Mouse (Mus musculus): ENCODE measurements around the gene Bckdhb. TPM values are rescaled to one million over a fixed set of nuclear protein-coding genes. Genes with fewer than 3 reads are reported as not detected.

Bckdhb gene
- total RNA-seq, 1 experiment = 30.7 TPM

DNA sequence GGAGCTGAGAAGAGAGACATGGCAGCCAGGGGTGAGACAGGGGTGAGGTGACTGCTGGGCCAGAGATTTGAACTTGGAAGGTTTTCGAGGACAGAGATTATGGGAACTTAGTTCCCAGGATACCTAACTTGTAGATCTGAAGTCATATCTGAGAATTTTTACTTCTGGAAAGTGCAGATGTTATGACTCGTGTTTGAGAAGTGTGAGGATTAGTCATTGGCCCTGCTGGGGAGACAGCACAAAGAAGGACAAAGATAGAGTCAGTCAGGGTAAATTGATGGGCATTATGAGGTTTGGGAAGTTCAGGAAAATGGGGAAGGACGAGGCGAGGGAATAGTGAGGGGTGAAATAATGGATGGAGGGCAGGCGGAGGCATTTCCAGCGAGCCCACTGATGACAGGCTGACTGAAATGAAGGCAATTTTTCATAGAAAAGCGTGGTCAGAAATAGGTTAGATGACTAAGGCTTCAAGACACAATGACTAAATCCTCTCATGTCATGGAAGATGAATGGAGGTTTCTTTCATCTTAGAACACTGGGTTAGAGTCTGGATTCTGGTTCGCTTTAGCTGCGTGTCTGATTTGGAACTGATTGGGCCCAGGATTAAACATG is 42.6 kb downstream of the Bckdhb start:
- in situ Hi-C loops (cut with MboI; ENCODE audit: low sequenced_read_pairs in 2 of 2, unreplicated experiment in 2 of 2) = no loop called here
- H3K4me1 ChIP-seq (ENCODE audit: control insufficient read depth in 2 of 2, insufficient read depth in 2 of 2, low read length in 2 of 2, poor library complexity in 1 of 2) = no peaks in the 10 kb centered on the region
- no peak for TF ChIP-seq MAFK (IDR thresholded peaks at IDR 0.05; ENCODE audit: insufficient read depth, low read depth, low read length)
- TF ChIP-seq HCFC1 (IDR thresholded peaks at IDR 0.05; ENCODE audit: borderline replicate concordance, insufficient read depth, low read length) = no peak
- no peak for TF ChIP-seq CHD2 (IDR thresholded peaks at IDR 0.05; ENCODE audit: low read depth, low read length)
- no peak for TF ChIP-seq ZC3H11A (IDR thresholded peaks at IDR 0.05; ENCODE audit: borderline replicate concordance, low read depth, low read length)
- TF ChIP-seq ZNF384 (IDR thresholded peaks at IDR 0.05; ENCODE audit: low read depth, low read length) = no peak
- H3K9me3 ChIP-seq (ENCODE audit: control insufficient read depth, insufficient read depth, low read depth, low read length) = no peaks in the 10 kb centered on the region
- H3K27ac ChIP-seq (ENCODE audit: insufficient read depth, low read depth, low read length, poor library complexity, severe bottlenecking) = no peak overlapping the region
- DNase-seq (ENCODE audit: low read depth, low spot score) = no peak
- no peaks in the 10 kb centered on the region for H3K36me3 ChIP-seq (ENCODE audit: control insufficient read depth, insufficient read depth, low read length, poor library complexity, severe bottlenecking)
- H3K4me3 ChIP-seq (ENCODE audit: insufficient read depth in 1 of 2, low read depth in 1 of 2, low read length in 2 of 2, poor library complexity in 1 of 2, severe bottlenecking in 1 of 2) = no peak overlapping the region
- no peak overlapping the region for H3K9ac ChIP-seq (ENCODE audit: insufficient read depth, low read depth, low read length, poor library complexity, severe bottlenecking)

GRCm38 (mm10) chr9:83969326-83969725 is 44.4 kb downstream of the Bckdhb start:
- H3K9me3 ChIP-seq (ENCODE audit: control insufficient read depth, insufficient read depth, low read depth, low read length) = no peaks in the 10 kb centered on the region
- no peak for TF ChIP-seq HCFC1 (IDR thresholded peaks at IDR 0.05; ENCODE audit: borderline replicate concordance, insufficient read depth, low read length)
- DNase-seq (ENCODE audit: low read depth, low spot score) = no peak
- no peak overlapping the region for H3K4me3 ChIP-seq (ENCODE audit: insufficient read depth in 1 of 2, low read depth in 1 of 2, low read length in 2 of 2, poor library complexity in 1 of 2, severe bottlenecking in 1 of 2)
- no peak overlapping the region for H3K27ac ChIP-seq (ENCODE audit: insufficient read depth, low read depth, low read length, poor library complexity, severe bottlenecking)
- in situ Hi-C loops (cut with MboI; ENCODE audit: low sequenced_read_pairs in 2 of 2, unreplicated experiment in 2 of 2) = no loop called here
- H3K4me1 ChIP-seq (ENCODE audit: control insufficient read depth in 2 of 2, insufficient read depth in 2 of 2, low read length in 2 of 2, poor library complexity in 1 of 2) = no peaks in the 10 kb centered on the region
- no peaks in the 10 kb centered on the region for H3K36me3 ChIP-seq (ENCODE audit: control insufficient read depth, insufficient read depth, low read length, poor library complexity, severe bottlenecking)
- no peak overlapping the region for H3K9ac ChIP-seq (ENCODE audit: insufficient read depth, low read depth, low read length, poor library complexity, severe bottlenecking)

- no peak for TF ChIP-seq ZC3H11A (IDR thresholded peaks at IDR 0.05; ENCODE audit: borderline replicate concordance, low read depth, low read length)
- TF ChIP-seq ZNF384 (IDR thresholded peaks at IDR 0.05; ENCODE audit: low read depth, low read length) = no peak
- TF ChIP-seq HCFC1 (IDR thresholded peaks at IDR 0.05; ENCODE audit: borderline replicate concordance, insufficient read depth, low read length) = no peak
- TF ChIP-seq CHD2 (IDR thresholded peaks at IDR 0.05; ENCODE audit: low read depth, low read length) = no peak
- no peak overlapping the region for H3K9ac ChIP-seq (ENCODE audit: insufficient read depth, low read depth, low read length, poor library complexity, severe bottlenecking)
- no peaks in the 10 kb centered on the region for H3K4me1 ChIP-seq (ENCODE audit: control insufficient read depth in 2 of 2, insufficient read depth in 2 of 2, low read length in 2 of 2, poor library complexity in 1 of 2)
- H3K36me3 ChIP-seq (ENCODE audit: control insufficient read depth, insufficient read depth, low read length, poor library complexity, severe bottlenecking) = no peaks in the 10 kb centered on the region
- H3K9me3 ChIP-seq (ENCODE audit: control insufficient read depth, insufficient read depth, low read depth, low read length) = no peaks in the 10 kb centered on the region
- in situ Hi-C loops (cut with MboI; ENCODE audit: low sequenced_read_pairs in 2 of 2, unreplicated experiment in 2 of 2) = no loop called here
- H3K27ac ChIP-seq (ENCODE audit: insufficient read depth, low read depth, low read length, poor library complexity, severe bottlenecking) = no peak overlapping the region
- no peak overlapping the region for H3K4me3 ChIP-seq (ENCODE audit: insufficient read depth in 1 of 2, low read depth in 1 of 2, low read length in 2 of 2, poor library complexity in 1 of 2, severe bottlenecking in 1 of 2)
- no peak for DNase-seq (ENCODE audit: low read depth, low spot score)
Measured at GRCm38 (mm10) chr9:83973467-83973866, 48.5 kb downstream of the Bckdhb start.

GRCm38 (mm10) chr9:83975811-83976210 is 50.9 kb downstream of the Bckdhb start:
- H3K9me3 ChIP-seq (ENCODE audit: control insufficient read depth, insufficient read depth, low read depth, low read length) = no peaks in the 10 kb centered on the region
- no peaks in the 10 kb centered on the region; the same call in 1 of the 2 replicates for H3K36me3 ChIP-seq (ENCODE audit: control insufficient read depth, insufficient read depth, low read length, poor library complexity, severe bottlenecking)
- TF ChIP-seq MAFK (IDR thresholded peaks at IDR 0.05; ENCODE audit: insufficient read depth, low read depth, low read length) (no peak), HCFC1 (IDR thresholded peaks at IDR 0.05; ENCODE audit: borderline replicate concordance, insufficient read depth, low read length) (no peak), ZC3H11A (IDR thresholded peaks at IDR 0.05; ENCODE audit: borderline replicate concordance, low read depth, low read length) (no peak), CHD2 (IDR thresholded peaks at IDR 0.05; ENCODE audit: low read depth, low read length) (no peak), ZNF384 (IDR thresholded peaks at IDR 0.05; ENCODE audit: low read depth, low read length) (no peak)
- DNase-seq (ENCODE audit: low read depth, low spot score) = no peak
- no peak overlapping the region for H3K27ac ChIP-seq (ENCODE audit: insufficient read depth, low read depth, low read length, poor library complexity, severe bottlenecking)
- H3K4me3 ChIP-seq (ENCODE audit: insufficient read depth in 1 of 2, low read depth in 1 of 2, low read length in 2 of 2, poor library complexity in 1 of 2, severe bottlenecking in 1 of 2) = no peak overlapping the region
- H3K9ac ChIP-seq (ENCODE audit: insufficient read depth, low read depth, low read length, poor library complexity, severe bottlenecking) = no peak overlapping the region
- 0 out of 4 replicates have a peak, but pooled peaks cover 0 to 2% of the 10 kb centered on the region in 2 experiments for H3K4me1 ChIP-seq (ENCODE audit: control insufficient read depth in 2 of 2, insufficient read depth in 2 of 2, low read length in 2 of 2, poor library complexity in 1 of 2)
- in situ Hi-C loops (cut with MboI; ENCODE audit: low sequenced_read_pairs in 2 of 2, unreplicated experiment in 2 of 2) = no loop called here

GRCm38 (mm10) chr9:83981234-83981633 is 56.3 kb downstream of the Bckdhb start:
- DNase-seq (ENCODE audit: low read depth, low spot score) = no peak
- TF ChIP-seq CHD2 (IDR thresholded peaks at IDR 0.05; ENCODE audit: low read depth, low read length) (no peak), ZNF384 (IDR thresholded peaks at IDR 0.05; ENCODE audit: low read depth, low read length) (no peak), HCFC1 (IDR thresholded peaks at IDR 0.05; ENCODE audit: borderline replicate concordance, insufficient read depth, low read length) (no peak), MAFK (IDR thresholded peaks at IDR 0.05; ENCODE audit: insufficient read depth, low read depth, low read length) (no peak), ZC3H11A (IDR thresholded peaks at IDR 0.05; ENCODE audit: borderline replicate concordance, low read depth, low read length) (no peak)
- H3K4me1 ChIP-seq (ENCODE audit: control insufficient read depth in 2 of 2, insufficient read depth in 2 of 2, low read length in 2 of 2, poor library complexity in 1 of 2) = 0 out of 4 replicates have a peak, but pooled peaks cover 0 to 2% of the 10 kb centered on the region in 2 experiments
- H3K4me3 ChIP-seq (ENCODE audit: insufficient read depth in 1 of 2, low read depth in 1 of 2, low read length in 2 of 2, poor library complexity in 1 of 2, severe bottlenecking in 1 of 2) = no peak overlapping the region
- H3K9me3 ChIP-seq (ENCODE audit: control insufficient read depth, insufficient read depth, low read depth, low read length) = no peaks in the 10 kb centered on the region
- H3K27ac ChIP-seq (ENCODE audit: insufficient read depth, low read depth, low read length, poor library complexity, severe bottlenecking) = no peak overlapping the region
- in situ Hi-C loops (cut with MboI; ENCODE audit: low sequenced_read_pairs in 2 of 2, unreplicated experiment in 2 of 2) = no loop called here
- no peak overlapping the region for H3K9ac ChIP-seq (ENCODE audit: insufficient read depth, low read depth, low read length, poor library complexity, severe bottlenecking)
- H3K36me3 ChIP-seq (ENCODE audit: control insufficient read depth, insufficient read depth, low read length, poor library complexity, severe bottlenecking) = no peaks in the 10 kb centered on the region; the same call in 1 of the 2 replicates

Measured in ES-E14 (cell line).